Mouse (Mus musculus) heart, embryonic 13.5 days (tissue): ENCODE measurements around the gene Pim3. TPM values are rescaled to one million over a fixed set of nuclear protein-coding genes. Genes with fewer than 3 reads are reported as not detected.

Experiments
- ATAC-seq: fragments of 200-750 bp; cut with Nextera tagmentation; 2 replicates; pipeline ENCODE4 v1.8.0; 2017; ENCODE audit warnings: moderate TSS enrichment; ENCODE audit not compliant: insufficient number of reproducible peaks, low FRiP score, low TSS enrichment; ENCODE audit errors: extremely low read depth
- H3K27ac ChIP-seq: fragments of 300-500 bp; sonication (generic); replicated peaks from 2 replicates; pipeline ENCODE4 v1.5.1; 2015; ENCODE audit warnings: moderate library complexity, mild to moderate bottlenecking, inconsistent platforms
- H3K27me3 ChIP-seq: fragments of 300-500 bp; sonication (generic); replicated peaks from 2 replicates; pipeline ENCODE4 v1.6.1; 2015; ENCODE audit warnings: mild to moderate bottlenecking, inconsistent platforms
- H3K36me3 ChIP-seq: fragments of 300-500 bp; sonication (generic); 2 replicates; pipeline ENCODE4 v1.6.1; 2015; ENCODE audit warnings: mild to moderate bottlenecking, inconsistent platforms
- H3K4me1 ChIP-seq: fragments of 300-500 bp; sonication (generic); 2 replicates; pipeline ENCODE4 v1.6.1; 2015; ENCODE audit warnings: inconsistent platforms
- H3K4me2 ChIP-seq: fragments of 300-500 bp; sonication (generic); 2 replicates; pipeline ENCODE4 v1.6.1; 2015; ENCODE audit warnings: inconsistent platforms, mild to moderate bottlenecking, moderate library complexity
- H3K4me3 ChIP-seq: fragments of 300-500 bp; sonication (generic); 2 replicates; pipeline ENCODE4 v1.5.1; 2015; ENCODE audit warnings: moderate library complexity, mild to moderate bottlenecking, inconsistent platforms
- H3K9ac ChIP-seq: fragments of 300-500 bp; sonication (generic); 2 replicates; pipeline ENCODE4 v1.6.1; 2015; ENCODE audit warnings: inconsistent platforms, mild to moderate bottlenecking, moderate library complexity
- H3K9me3 ChIP-seq: fragments of 300-500 bp; sonication (generic); 2 replicates; pipeline ENCODE4 v1.6.1; 2016; ENCODE audit warnings: inconsistent platforms
- WGBS: fragments of 180-500 bp; shearing (Covaris S2); methylation state at CpG from one replicate; pipeline ENCODE4 v1.1.7; 2015; ENCODE audit warnings: mixed read lengths; 5-methylcytosine and 5-hydroxymethylcytosine counted together
- polyA plus RNA-seq: library from polyadenylated mRNA; unstranded; fragments of >200 nt; fragmentation: Nextera tagmentation; extraction: Ambion mirVana; gene quantifications from 2 replicates; pipeline ENCODE4 v1.2.1, GENCODE M21; 2015

Pim3 gene
- polyA plus RNA-seq, 1 experiment from 2014 or later, result 51.8 TPM

GRCm38 (mm10) chr15:88885376-88885775 lies 23.4 kb downstream of the Pim3 start:
- Histone ChIP-seq H3K4me1 (peaks cover 3% of the 10 kb centered on the region; the same call in 1 of the 2 replicates), H3K27ac (no peak overlapping the region), H3K9me3 (no peaks in the 10 kb centered on the region), H3K4me3 (no peak overlapping the region), H3K27me3 (peaks cover 7% of the 10 kb centered on the region; the same call in 1 of the 2 replicates), H3K36me3 (no peaks in the 10 kb centered on the region), H3K9ac (no peak overlapping the region), H3K4me2 (no peak overlapping the region)
- 83% methylated on average over 6 of the region's 6 CpGs for WGBS
- ATAC-seq, result no peak

- Histone ChIP-seq H3K4me3 (no peak overlapping the region), H3K9me3 (no peaks in the 10 kb centered on the region), H3K27ac (no peak overlapping the region), H3K9ac (no peak overlapping the region), H3K36me3 (no peaks in the 10 kb centered on the region), H3K4me2 (no peak overlapping the region), H3K27me3 (peaks cover 24% of the 10 kb centered on the region), H3K4me1 (peaks cover 14% of the 10 kb centered on the region)
- ATAC-seq, result no peak
- WGBS, result 75% methylated on average over 3 of the region's 3 CpGs
Measured at GRCm38 (mm10) chr15:88889032-88889431, 27.0 kb downstream of the Pim3 start.

GRCm38 (mm10) chr15:88889994-88890393 lies 28.0 kb downstream of the Pim3 start:
- H3K4me1 ChIP-seq, result peaks cover 14% of the 10 kb centered on the region
- no peak for ATAC-seq
- H3K27ac ChIP-seq, result no peak overlapping the region
- 86% methylated on average over 3 of the region's 3 CpGs for WGBS
- no peak overlapping the region for H3K9ac ChIP-seq
- peaks cover 24% of the 10 kb centered on the region for H3K27me3 ChIP-seq
- peak overlapping the region; percentile 99 for H3K4me2 ChIP-seq
- no peaks in the 10 kb centered on the region for H3K9me3 ChIP-seq
- peak overlapping the region; percentile 65; the same call in 1 of the 2 replicates for H3K4me3 ChIP-seq
- H3K36me3 ChIP-seq, result no peaks in the 10 kb centered on the region

GRCm38 (mm10) chr15:88890751-88891675 lies 29.0 kb downstream of the Pim3 start:
- peak overlapping the region; percentile 83 for H3K9ac ChIP-seq
- H3K4me1 ChIP-seq, result peaks cover 14% of the 10 kb centered on the region
- H3K27me3 ChIP-seq, result peaks cover 24% of the 10 kb centered on the region
- peak overlapping the region; percentile 65 for H3K4me3 ChIP-seq
- no peaks in the 10 kb centered on the region for H3K9me3 ChIP-seq
- 2% methylated on average over 31 of the region's 41 CpGs for WGBS
- ATAC-seq, result peak; percentile 67
- peak overlapping the region; percentile 99 for H3K4me2 ChIP-seq
- no peaks in the 10 kb centered on the region for H3K36me3 ChIP-seq
- no peak overlapping the region for H3K27ac ChIP-seq

- Histone ChIP-seq H3K4me1 (peaks cover 14% of the 10 kb centered on the region), H3K4me2 (peak overlapping the region; percentile 99), H3K9ac (no peak overlapping the region), H3K4me3 (peak overlapping the region; percentile 65; the same call in 1 of the 2 replicates), H3K27me3 (peaks cover 24% of the 10 kb centered on the region), H3K27ac (no peak overlapping the region), H3K36me3 (no peaks in the 10 kb centered on the region), H3K9me3 (no peaks in the 10 kb centered on the region)
- ATAC-seq, result no peak
- WGBS, result 62% methylated on average over 8 of the region's 8 CpGs
Measured at GRCm38 (mm10) chr15:88891676-88892040, 29.7 kb downstream of the Pim3 start.

DNA sequence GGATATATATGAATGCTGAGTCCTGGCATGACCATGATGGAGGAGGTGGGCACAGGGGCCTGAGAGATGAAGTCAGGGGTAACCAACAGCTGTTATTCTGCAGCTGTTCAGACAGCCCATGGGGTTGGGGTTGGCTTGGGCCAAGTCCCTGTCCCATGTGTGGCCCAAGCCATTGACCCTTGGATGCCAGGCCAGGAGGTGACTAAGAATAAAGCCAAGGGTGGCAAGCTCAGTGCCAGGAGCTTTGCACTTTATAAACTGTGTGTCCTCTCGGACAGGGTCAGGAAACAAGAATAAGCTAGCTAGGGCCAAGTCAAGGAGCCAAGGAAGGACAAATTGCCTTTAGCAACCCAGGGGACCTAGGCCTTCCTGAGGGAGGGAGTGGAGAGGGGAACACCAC lies 30.3 kb downstream of the Pim3 start:
- Histone ChIP-seq H3K27me3 (peaks cover 24% of the 10 kb centered on the region), H3K4me3 (no peak overlapping the region), H3K4me1 (peaks cover 14% of the 10 kb centered on the region), H3K9me3 (no peaks in the 10 kb centered on the region), H3K36me3 (no peaks in the 10 kb centered on the region), H3K9ac (no peak overlapping the region), H3K27ac (no peak overlapping the region), H3K4me2 (no peak overlapping the region)
- WGBS, result 76% methylated on average over 1 of the region's 1 CpGs
- ATAC-seq, result no peak

GRCm38 (mm10) chr15:88892876-88893275 lies 30.9 kb downstream of the Pim3 start:
- Histone ChIP-seq H3K4me3 (no peak overlapping the region), H3K9ac (no peak overlapping the region), H3K27ac (no peak overlapping the region), H3K9me3 (no peaks in the 10 kb centered on the region), H3K36me3 (no peaks in the 10 kb centered on the region), H3K4me2 (no peak overlapping the region), H3K4me1 (peaks cover 14% of the 10 kb centered on the region), H3K27me3 (peaks cover 24% of the 10 kb centered on the region)
- 74% methylated on average over 5 of the region's 5 CpGs for WGBS
- no peak for ATAC-seq

DNA sequence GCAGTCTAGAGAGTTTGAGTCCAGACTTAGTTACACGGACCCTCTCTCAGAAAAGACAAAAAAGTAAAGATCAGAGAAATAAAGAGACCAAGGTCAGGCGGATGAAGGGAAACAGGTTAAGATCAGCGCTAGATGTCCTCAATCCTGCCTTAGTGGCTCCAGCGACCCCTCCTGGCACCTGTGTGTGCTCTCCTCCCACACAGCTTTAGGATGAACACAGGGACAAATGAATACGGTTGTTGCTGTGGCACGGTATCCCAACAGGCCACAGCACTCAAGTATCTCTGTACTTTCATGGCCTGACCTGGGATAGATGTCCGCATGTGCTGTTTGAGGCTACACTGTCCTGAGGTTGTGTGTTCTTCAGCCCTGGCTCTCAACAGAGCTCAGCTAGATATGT lies 33.1 kb downstream of the Pim3 start:
- no peak for ATAC-seq
- no peak overlapping the region for H3K27ac ChIP-seq
- peaks cover 14% of the 10 kb centered on the region for H3K4me1 ChIP-seq
- H3K4me2 ChIP-seq, result no peak overlapping the region
- peaks cover 17% of the 10 kb centered on the region for H3K27me3 ChIP-seq
- no peak overlapping the region for H3K4me3 ChIP-seq
- 63% methylated on average over 7 of the region's 7 CpGs for WGBS
- H3K9me3 ChIP-seq, result no peaks in the 10 kb centered on the region
- no peaks in the 10 kb centered on the region for H3K36me3 ChIP-seq
- no peak overlapping the region for H3K9ac ChIP-seq

DNA sequence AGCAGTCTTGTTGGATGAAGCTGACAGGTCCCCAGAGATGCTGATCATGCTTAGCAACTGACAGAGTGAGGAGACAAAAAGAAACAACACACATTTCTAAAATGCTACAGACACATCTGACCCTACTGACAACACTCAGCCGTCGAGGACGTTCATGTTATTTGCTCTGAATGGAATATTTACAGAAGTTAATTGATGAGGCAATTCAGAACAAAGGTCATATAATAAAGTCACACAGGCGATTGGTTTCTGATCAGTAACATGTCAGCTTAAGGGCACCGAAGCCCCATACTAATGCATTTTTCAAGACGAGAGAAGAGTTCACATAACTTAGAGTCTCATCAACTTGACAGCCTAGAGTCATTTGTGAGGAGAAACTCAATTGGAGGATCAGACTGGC lies 33.9 kb downstream of the Pim3 start:
- 84% methylated on average over 6 of the region's 6 CpGs for WGBS
- Histone ChIP-seq H3K9me3 (no peaks in the 10 kb centered on the region), H3K4me3 (no peak overlapping the region), H3K27ac (no peak overlapping the region), H3K36me3 (no peaks in the 10 kb centered on the region), H3K4me2 (no peak overlapping the region), H3K4me1 (peaks cover 6% of the 10 kb centered on the region), H3K27me3 (peaks cover 17% of the 10 kb centered on the region), H3K9ac (no peak overlapping the region)
- no peak for ATAC-seq

DNA sequence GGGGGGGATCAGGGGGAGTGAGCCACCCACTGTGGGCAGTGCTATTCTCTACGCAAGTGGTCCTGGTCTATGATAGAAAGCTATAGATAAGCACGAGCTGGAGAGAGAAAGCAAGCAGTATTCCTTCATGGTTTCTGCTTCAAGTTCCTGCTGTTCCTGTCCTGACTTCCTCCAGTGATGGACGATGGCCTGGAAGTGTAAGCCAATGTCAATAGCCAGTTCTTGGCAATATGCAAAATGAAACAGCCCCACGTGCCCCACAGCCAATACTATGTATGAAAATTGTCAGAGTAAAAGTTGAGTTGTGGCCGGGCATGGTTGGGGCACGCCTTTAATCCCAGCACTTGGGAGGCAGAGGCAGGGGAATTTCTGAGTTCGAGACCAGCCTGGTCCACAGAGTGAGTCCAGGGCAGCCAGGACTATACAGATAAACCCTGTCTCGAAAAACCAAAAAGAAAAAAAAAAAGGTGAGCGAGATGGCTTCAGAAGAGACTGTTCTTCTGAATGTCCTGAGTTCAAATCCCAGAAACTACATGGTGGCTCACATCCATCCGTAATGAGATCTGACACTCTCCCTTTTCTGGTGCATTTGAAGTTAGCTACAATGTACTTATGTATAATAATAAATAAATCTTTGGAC lies 34.5 kb downstream of the Pim3 start:
- no peak for ATAC-seq
- H3K9me3 ChIP-seq, result no peaks in the 10 kb centered on the region
- H3K4me2 ChIP-seq, result no peak overlapping the region
- no peaks in the 10 kb centered on the region for H3K36me3 ChIP-seq
- no peak overlapping the region for H3K4me3 ChIP-seq
- no peak overlapping the region for H3K27ac ChIP-seq
- peaks cover 17% of the 10 kb centered on the region for H3K27me3 ChIP-seq
- 71% methylated on average over 10 of the region's 10 CpGs for WGBS
- peaks cover under 1% of the 10 kb centered on the region; the same call in 1 of the 2 replicates for H3K4me1 ChIP-seq
- no peak overlapping the region for H3K9ac ChIP-seq

- H3K9me3 ChIP-seq, result no peaks in the 10 kb centered on the region
- H3K4me2 ChIP-seq, result no peak overlapping the region
- no peak overlapping the region for H3K4me3 ChIP-seq
- H3K27ac ChIP-seq, result no peak overlapping the region
- no peaks in the 10 kb centered on the region for H3K4me1 ChIP-seq
- H3K36me3 ChIP-seq, result no peaks in the 10 kb centered on the region
- H3K27me3 ChIP-seq, result no peaks in the 10 kb centered on the region
- no peak overlapping the region for H3K9ac ChIP-seq
- no peak for ATAC-seq
- 80% methylated on average over 15 of the region's 15 CpGs for WGBS
Measured at GRCm38 (mm10) chr15:88902200-88902875, 40.4 kb downstream of the Pim3 start.
